Mouse (Mus musculus): Measurements from ENCODE around the gene Fam178b.

- TF ChIP-seq POLR2A (IDR thresholded peaks at IDR 0.05; ENCODE audit: borderline replicate concordance, extremely low read depth, low read depth, low read length) (no peak), CTCF (IDR thresholded peaks at IDR 0.05; ENCODE audit: insufficient read depth, low read length) (no peak)
Observed at GRCm38 (mm10) chr1:36590664-36591063, 92.3 kb downstream of the Fam178b start.
